Mouse (Mus musculus) lung, postnatal 25 days (tissue): ENCODE measurements around the gene Irf8.

ENCODE experiments used
- DNase-seq: peaks from one replicate; pipeline ENCODE4 v3.0.0; 2022; ENCODE audit warnings: low spot score

The Irf8 gene

GRCm38 (mm10) chr8:120751226-120752081 is 15.3 kb downstream of the Irf8 start:
- DNase-seq, result no peak

DNA sequence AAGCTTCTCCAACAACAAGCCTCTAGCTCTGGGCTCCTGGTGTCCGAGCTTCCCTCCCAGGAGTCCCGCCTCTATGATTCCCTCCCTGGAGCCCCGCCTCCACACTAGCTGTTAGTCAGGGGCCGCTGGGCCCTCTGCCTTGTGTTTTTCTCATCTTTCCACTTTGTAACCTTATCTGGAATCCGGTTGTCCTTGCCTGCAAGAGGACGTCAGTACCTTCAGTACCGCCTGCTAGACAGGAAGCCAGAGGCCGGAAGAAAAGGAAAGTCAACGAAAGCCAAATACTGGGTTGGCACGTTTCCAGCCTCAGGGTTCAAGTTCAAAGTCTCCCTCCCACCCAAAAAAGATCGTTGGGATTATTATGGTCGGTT is 15.9 kb downstream of the Irf8 start:
- DNase-seq, result peak; percentile 62

- DNase-seq, result no peak
Measured at GRCm38 (mm10) chr8:120753476-120753875, 17.3 kb downstream of the Irf8 start.

DNA sequence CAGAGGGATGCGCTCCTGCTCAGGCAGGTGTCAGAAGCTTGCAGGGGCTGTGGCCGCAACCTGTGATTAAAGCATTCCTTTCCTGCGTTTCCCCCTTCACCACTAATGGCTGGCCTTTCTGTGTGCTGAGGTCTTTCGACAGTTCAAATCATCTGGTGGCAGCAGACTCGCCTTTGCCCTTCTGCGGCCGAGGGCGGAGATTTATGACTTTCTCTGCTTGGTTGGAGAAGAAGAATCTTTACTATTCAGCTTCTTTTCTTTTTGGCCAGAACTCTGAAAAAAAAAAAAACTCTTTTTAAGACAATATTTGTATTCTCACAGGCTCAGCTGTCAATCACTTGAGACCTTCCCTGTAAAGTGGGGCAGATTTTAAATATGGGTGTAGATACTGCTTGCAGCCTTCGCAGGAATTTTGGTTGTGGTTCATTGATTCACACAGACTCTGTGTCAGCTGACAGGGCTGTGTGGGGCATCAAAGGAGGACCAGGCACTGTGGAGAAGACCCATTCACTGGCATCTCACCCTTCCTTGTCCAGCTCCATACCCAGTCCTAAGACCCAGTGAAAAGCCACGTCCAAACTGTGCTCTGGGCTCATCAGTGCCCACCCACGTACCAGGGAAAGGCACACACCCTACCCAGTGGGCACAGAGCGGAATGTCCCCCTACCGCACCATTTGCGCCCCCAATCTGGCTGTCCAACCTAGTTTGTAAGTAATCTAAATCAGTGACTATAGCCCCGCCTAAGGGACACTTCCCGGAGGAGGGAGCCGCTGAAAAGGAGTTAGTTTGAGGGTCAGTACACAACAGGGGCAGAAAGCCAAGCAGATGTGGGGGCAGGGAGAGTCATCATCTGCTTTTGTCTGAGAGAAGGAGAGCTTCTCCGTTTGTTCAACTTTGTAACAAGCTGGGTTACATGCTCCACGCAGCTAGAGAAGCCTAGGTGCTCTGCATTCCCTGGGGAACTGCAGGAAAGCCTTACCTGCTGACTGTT is 19.4 kb downstream of the Irf8 start:
- no peak for DNase-seq

- no peak for DNase-seq
Measured at GRCm38 (mm10) chr8:120758005-120758404, 21.8 kb downstream of the Irf8 start.

- DNase-seq, result no peak
Measured at GRCm38 (mm10) chr8:120759847-120760246, 23.7 kb downstream of the Irf8 start.

DNA sequence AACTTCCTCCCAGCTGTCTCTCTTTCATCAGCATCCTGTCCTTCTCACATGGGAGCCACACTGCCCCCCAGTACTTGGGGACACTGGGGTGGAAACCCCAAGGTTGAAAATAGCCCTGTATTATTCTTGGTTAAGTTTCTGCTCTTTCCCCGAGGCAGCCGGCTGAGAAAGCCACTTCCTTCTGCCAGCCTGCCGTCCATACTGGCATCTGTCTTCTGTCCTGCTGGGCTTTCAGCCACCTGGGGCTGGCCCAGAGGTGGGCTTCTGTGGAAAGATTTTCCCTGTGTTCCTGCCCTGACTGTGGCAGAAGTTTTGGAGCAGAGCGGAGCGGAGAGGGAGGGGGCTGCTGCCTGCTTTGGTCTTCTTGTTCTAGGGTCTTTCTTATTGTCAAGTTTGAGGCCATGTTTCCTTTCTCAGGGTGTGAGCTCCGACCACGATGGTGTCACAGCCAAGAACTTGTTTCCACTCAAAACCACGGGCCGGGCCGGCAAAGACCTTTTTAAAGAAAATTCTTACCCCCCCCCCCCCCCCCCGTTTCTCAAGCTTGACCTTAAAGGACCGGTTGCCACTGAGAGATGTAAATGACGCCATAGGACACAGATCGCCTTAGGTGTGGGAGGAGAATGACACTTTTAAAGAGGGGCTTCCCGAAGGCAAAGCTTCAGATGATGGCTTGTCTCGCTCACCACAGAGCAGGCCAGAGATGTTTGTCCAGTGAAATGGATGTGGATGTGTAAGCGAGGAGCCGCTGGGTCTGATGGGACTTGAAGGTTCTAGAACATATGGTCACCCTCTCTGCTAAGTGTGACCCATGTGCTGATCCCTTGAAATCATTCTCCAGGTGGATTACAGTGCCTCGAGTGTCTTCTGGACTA is 24.4 kb downstream of the Irf8 start:
- no peak for DNase-seq

- DNase-seq, result peak; percentile 73
Measured at GRCm38 (mm10) chr8:120763267-120763666, 27.1 kb downstream of the Irf8 start.

DNA sequence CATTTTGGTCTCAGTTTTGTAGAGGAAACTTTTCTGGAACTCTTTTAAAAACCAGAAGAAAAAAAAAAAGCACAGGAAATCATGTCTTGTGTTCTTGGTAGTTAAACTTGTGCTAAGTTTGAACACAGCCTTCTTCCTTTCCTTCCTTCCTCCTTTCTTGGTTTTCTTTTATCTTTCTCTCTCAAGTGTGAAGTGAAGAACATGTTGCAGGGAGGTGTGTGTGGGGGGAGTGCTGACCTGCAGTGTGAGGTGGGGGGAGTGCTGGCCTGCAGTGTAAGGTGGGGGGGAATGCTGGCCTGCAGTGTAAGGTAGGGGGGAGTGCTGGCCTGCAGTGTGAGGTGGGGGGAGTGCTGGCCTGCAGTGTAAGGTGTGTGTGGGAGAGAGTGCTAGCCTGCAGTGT is 28.5 kb downstream of the Irf8 start:
- no peak for DNase-seq

DNA sequence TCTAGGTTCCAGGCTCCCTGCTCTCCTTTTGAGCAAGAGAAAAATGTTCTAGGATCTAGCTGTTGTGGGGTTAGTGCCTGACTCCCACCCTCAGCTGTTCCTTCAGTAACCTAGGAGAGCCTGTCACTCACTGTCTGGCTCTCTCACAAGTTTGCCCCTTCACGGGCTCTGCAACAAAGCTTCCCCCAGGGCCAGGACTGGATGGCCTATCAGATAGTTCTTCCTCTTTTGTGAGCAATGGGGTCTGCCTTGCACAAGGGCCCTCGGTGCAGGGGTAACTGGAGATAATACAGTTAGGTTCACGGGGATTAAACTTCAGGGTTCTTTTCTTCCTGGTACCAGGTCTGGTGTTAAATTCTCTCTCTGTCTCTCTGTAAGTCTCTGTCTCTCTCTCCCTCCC is 30.5 kb downstream of the Irf8 start:
- DNase-seq, result no peak

- no peak for DNase-seq
Measured at GRCm38 (mm10) chr8:120768454-120769218, 32.5 kb downstream of the Irf8 start.

GRCm38 (mm10) chr8:120777184-120777583 is 41.0 kb downstream of the Irf8 start:
- no peak for DNase-seq

- DNase-seq, result no peak
Measured at GRCm38 (mm10) chr8:120777732-120778131, 41.6 kb downstream of the Irf8 start.

DNA sequence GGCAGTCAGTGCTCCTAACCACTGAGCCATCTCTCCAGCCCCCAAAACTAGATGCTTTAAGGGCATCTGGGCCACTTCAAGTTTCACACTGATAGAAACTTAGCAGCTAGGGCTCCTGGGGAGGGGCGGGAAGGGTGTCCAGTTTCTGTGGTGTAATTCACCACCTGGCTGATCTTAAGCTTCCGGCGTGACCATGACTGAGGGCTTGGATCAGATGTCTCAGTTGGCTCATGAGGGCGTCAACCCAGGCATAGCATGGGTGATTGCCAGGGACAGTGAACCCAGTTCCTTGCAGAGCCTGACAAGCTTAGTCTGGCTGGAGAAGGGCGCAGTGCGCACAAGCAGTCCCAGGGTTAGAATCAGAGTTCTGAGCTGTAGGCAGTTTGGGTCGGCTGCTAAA is 42.9 kb downstream of the Irf8 start:
- no peak for DNase-seq

GRCm38 (mm10) chr8:120783781-120784180 is 47.6 kb downstream of the Irf8 start:
- DNase-seq, result no peak

- no peak for DNase-seq
Measured at GRCm38 (mm10) chr8:120786753-120787152, 50.6 kb downstream of the Irf8 start.

GRCm38 (mm10) chr8:120787631-120788030 is 51.5 kb downstream of the Irf8 start:
- no peak for DNase-seq

GRCm38 (mm10) chr8:120792710-120793109 is 56.6 kb downstream of the Irf8 start:
- no peak for DNase-seq

- peak; percentile 79 for DNase-seq
Measured at GRCm38 (mm10) chr8:120795944-120796635, 59.9 kb downstream of the Irf8 start.

- no peak for DNase-seq
Measured at GRCm38 (mm10) chr8:120797019-120797727, 61.0 kb downstream of the Irf8 start.
